Comparison of ENCODE assay signal across 19 mouse cellular contexts in the genomic region with DNA sequence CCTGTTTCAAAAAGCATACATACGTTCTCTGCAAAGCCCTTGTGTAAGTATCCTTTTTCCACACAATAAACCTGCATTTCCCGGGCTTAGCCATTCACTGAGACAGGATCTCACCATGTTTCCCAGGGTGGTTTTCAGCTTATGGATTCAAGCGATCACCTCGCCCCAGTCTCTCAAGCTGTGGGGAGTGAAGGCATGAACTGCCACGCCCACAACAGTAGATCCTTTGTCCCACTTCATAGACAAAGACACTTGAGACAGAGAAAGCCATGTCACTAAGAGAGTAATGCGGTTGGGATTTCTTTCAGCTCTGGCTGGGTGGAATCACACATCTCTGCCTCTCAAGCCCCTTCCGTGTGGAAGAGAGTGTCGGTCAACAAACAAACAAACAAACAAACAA.
"Had no signal": no experiment of that assay in that cellular context is flagged by ENCODE, and none has a peak within 500 bp of the region (broad histone marks: within the 10 kb centered on the region; RNA-seq: fewer than 3 reads in every experiment).

No protein-coding gene starts in this region.

- H3K36me3 ChIP-seq: midbrain, embryonic 10.5 days; midbrain, embryonic 12.5 days; neural tube, embryonic 13.5 days; neural tube, embryonic 15.5 days had no signal

- H3K4me3 ChIP-seq: midbrain, embryonic 10.5 days; midbrain, embryonic 12.5 days; myocyte; neural tube, embryonic 13.5 days; neural tube, embryonic 15.5 days had no signal

- H3K9ac ChIP-seq: lung, embryonic 14.5 days; midbrain, embryonic 12.5 days; neural tube, embryonic 13.5 days; neural tube, embryonic 15.5 days had no signal

- H3K27ac ChIP-seq: midbrain, embryonic 10.5 days; midbrain, embryonic 12.5 days; neural tube, embryonic 13.5 days; neural tube, embryonic 15.5 days had no signal

- DNase-seq: lung, adult 18-20 months; lung, embryonic 14.5 days; lung, postnatal 10 days; lung, postnatal 4 days; midbrain, embryonic 14.5 days; retina, postnatal 1 day; right cerebral cortex, adult 18-20 months; right cerebral cortex, postnatal 25 days; right cerebral cortex, postnatal 4 days; spleen, adult 18-20 months; thymus, adult 18-20 months; thymus, postnatal 14 days; thymus, postnatal 36 days had no signal

- H3K27me3 ChIP-seq: midbrain, embryonic 12.5 days; neural tube, embryonic 13.5 days; neural tube, embryonic 15.5 days had no signal

- ATAC-seq: midbrain, embryonic 16.5 days had no signal

- H3K4me1 ChIP-seq: midbrain, embryonic 10.5 days; midbrain, embryonic 12.5 days had no signal

- H3K4me2 ChIP-seq: lung, embryonic 14.5 days; midbrain, embryonic 12.5 days; neural tube, embryonic 13.5 days; neural tube, embryonic 15.5 days had no signal

- H3K9me3 ChIP-seq: midbrain, embryonic 10.5 days; midbrain, embryonic 12.5 days; neural tube, embryonic 13.5 days; neural tube, embryonic 15.5 days had no signal
